Mouse (Mus musculus): ENCODE data around the gene Pkhd1.
"Not testable (repeated sequence)": the region's sequence is repeated elsewhere in the genome, so short reads cannot be mapped to it uniquely, and the experiment has no call there.

The Pkhd1 gene

DNA sequence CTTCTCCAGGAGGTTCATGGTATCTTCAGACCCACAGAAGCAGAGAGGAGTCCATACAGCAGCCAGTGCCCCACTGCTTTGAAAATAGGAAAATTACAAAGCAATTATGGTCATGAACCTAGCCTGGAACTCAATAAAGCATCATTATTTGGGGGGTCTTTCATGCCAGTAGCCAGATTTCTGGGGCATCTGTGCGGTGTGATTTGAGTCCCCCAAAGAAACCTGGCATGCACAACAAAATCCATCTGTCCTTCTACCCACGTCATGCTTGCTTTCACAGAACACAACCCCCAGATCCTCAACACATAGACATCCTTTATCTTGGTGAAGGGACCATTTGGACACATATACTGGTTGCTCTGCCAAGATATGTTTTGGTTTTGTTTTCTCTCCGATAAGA, 316.2 kb downstream of the Pkhd1 start:
- ATAC-seq (ENCODE audit: low TSS enrichment), result no peak

DNA sequence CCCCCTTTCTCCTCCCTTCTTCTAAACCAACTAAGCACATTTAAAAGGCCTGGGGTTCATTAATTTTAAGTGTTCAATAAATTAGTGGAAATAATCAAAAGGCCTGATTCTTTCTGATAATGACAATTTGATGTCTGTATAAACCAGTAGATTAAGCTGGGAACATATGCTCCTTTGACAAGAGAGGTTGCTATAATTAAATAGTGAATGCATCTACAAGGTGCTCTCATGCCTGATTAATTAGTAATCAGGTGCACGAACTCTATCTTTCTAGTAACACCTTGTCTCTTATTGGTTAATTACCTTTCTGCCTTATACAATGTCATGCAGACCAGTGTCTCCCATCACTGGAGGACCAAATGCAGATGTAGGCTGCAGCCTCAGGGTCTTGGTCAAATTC, 329.2 kb downstream of the Pkhd1 start:
- ATAC-seq (ENCODE audit: low TSS enrichment), result no peak

DNA sequence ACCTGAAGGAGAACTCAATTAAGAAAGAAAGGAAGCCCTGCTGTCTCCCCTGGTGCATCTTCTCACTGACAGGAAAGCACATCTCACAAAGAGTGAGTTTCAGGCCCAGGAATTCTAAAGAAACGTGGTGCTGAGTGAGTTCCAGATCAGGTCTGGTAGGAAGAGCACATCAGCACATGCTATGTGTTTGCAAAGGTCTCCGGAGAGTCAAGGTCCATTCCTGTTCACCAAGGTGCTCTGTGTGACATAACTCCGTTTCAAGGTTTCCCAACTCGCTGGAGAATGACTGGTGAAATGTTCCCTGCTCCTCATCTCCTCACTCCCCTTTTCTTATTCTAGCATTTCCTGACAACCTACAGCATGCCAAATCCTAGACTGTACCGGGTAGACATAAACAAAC, 357.5 kb downstream of the Pkhd1 start:
- no peak for ATAC-seq (ENCODE audit: low TSS enrichment)

DNA sequence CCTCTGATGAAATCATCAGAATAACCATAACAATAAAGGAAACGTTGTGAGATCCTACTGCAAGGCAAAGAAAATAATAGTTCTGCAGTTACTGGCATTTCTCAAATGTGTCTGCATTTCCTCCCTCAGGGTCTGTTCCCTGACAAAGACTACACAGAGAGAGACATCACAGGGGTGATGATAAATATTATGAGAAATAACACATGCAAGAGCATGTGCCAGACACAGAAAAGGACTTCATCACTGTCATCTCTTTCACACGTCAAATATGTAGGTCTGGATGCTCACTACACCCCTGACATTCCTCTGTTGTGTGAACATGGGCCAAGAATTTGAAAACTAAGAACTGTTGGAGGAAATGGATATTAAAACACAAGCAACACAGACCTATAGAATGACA, 369.7 kb downstream of the Pkhd1 start:
- no peak for ATAC-seq (ENCODE audit: low TSS enrichment)

DNA sequence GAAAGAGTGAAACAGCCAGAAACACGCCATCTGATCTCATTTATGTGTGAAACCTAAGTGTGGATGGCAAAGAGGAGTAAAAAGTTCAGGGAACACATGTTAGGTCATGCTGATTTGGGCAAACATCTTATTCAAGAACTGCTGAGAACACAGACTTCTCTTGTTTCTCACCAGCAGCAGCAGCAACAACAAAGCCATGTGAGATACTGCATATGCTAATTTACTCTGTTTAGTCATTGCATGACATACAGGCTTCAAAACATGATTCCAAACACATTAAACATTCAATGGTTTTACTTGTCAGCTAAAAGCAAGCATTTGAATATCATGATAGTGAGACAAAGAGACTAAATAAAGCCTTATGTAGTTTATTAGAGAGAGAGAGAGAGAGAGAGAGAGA, 401.2 kb downstream of the Pkhd1 start:
- ATAC-seq (ENCODE audit: low TSS enrichment), result no peak

DNA sequence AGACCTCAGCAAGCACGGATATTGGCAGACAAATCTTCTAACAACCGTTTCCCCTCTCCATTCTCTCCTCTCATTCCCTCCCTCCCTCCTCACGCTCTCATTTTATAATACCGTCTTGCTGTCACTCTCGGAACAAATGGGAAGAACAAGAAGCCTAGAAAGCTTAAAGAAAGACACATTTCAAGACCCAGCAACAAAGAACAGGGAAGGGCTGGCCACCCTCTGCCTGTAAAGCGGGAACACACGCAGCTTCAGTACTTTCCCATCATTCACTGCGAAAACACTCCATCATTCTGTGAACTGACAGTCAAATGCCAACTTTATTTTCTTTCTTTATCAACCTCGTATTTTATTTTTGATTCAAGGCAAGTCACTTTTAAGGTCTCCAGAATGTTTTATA, 427.4 kb downstream of the Pkhd1 start:
- no peak for ATAC-seq (ENCODE audit: low TSS enrichment)

DNA sequence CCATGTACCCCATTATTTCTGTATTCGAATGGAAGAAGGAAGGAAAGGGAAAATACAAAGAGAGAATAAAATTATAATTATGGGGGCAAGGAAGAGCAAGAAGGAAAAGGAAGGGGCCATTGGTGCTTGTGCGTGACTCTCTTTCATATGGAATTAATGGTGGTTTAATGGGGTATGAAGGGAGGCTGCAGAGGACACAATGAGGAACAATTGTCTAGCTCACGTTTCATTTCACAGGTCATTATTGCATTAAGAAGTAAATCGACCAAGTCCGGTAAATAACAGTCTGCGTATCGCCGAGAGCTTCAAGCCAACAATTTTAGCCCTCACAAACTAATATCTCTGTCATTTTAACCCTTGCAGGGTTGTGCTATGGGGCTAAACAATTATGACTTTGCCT, 437.7 kb downstream of the Pkhd1 start:
- ATAC-seq (ENCODE audit: low TSS enrichment), result no peak

DNA sequence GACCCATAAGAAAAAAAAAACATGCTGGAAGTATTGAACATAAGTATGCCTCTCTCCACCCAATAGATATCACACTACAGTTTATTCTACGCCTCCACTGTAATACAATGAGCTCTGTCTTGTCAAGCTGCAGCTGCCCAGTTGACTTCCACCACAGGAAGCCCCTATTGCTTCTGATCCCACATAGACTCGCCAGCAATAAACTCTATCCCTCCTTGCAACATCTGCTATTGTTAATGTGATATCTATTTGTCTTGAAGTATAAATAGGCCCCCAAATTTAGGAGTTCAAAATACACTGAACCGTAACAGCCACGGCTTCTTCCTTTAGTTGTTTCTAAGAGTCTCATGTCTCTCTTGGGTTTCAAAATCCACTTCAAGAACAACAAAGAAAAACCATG, 446.7 kb downstream of the Pkhd1 start:
- no peak for ATAC-seq (ENCODE audit: low TSS enrichment)

DNA sequence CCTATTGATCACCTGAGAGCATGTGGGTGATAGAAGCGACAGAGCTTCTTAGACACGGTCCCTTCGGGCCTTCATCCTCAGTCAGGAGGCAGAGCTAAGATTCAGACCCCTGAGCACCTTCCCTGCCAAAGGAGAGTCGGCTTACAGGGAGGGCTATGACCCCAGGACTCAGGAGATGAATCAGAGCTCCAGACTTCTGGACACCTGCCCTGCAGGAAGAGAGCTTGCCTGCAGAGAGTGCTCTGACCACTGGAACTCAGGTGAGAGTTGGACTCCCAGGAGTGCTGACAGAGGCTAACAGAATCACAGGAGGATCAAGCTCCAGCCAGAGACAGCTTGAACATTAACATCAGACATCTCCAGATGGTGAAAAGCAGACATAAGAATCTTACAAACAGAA, 467.2 kb downstream of the Pkhd1 start:
- ATAC-seq (ENCODE audit: low TSS enrichment), result not testable (repeated sequence)

DNA sequence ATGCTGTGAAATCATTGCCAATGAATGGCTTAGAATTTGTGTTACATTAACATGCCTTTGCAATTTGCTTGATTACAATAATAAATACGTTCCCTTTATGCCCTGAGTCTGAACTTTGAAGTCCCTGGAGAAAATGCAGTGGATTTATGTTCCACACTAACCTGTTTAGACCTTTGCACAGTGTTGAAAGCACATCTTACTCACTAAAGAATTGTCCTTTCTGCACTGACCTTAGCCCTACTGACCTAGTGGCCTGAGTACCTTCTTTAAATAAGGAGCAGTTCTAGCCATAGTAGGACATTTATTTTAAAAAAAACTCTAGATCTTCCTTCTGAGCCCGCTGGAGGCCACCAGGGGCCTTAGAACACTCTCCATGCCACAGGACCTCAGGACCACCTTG, 467.8 kb downstream of the Pkhd1 start:
- ATAC-seq (ENCODE audit: low TSS enrichment), result no peak

DNA sequence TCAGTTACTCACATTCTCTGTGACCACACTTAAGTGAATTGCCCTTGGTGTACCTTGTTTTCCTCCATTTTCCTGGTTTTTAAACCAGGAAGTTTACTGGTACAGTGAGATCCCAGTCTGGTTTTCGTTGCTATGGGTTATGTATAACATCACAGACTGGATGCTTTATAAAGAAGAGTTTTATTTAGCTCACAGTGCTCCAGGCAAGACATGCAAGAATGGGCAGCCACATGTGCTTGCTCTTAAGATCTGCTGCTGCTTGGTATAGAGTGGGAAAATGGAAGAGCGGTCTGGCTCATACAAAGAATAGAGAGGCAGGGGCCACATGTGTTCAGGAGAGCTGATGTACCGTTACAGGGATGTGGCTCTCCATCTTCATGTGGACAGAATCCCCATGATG, 481.7 kb downstream of the Pkhd1 start:
- peak; percentile 90 for ATAC-seq (ENCODE audit: low TSS enrichment)

DNA sequence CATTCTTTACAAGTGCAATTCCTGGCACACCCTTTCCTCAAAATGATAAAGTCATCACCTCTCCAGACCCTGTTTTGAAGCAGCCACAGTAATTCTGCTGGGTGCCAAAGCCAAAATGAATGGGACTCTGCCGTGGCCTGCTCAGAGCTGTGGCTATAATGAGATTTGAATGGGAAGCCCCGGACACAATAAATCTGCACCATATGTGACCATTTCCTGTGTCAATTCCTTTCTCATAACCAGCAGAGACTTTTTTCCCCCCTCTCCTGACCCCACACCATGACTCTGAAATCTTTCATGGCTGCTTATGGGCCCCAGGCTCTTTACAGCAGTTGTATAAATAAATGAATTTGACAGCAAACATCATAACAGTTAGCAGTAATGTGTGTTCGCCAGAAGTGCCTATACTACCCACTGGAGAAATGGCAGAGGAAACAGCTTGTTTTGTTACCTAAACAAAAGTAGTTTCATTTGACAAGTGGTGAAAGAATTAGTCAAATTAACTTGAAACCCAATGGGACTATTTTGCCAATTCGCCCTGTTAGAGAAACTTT, 482.7 kb downstream of the Pkhd1 start:
- no peak for ATAC-seq (ENCODE audit: low TSS enrichment)

DNA sequence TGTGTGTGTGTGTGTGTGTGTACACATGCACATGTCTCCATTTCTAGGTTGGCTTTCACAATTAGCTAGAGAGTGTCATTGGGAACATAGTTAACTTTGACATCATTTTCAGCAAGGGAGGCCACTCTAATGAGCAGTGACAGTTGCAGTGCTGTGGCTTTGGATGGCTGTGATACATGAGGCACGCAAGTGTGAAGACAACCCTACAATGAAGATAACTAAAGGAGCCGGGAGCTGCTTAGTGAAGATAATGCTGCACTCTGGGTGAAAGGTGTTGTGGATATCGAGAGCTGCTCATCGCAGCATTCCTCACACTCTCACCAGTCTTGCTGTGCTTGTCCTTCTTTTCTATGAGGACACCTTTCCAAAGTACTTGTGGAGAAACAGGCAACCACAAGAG, 484.2 kb downstream of the Pkhd1 start:
- ATAC-seq (ENCODE audit: low TSS enrichment), result no peak

DNA sequence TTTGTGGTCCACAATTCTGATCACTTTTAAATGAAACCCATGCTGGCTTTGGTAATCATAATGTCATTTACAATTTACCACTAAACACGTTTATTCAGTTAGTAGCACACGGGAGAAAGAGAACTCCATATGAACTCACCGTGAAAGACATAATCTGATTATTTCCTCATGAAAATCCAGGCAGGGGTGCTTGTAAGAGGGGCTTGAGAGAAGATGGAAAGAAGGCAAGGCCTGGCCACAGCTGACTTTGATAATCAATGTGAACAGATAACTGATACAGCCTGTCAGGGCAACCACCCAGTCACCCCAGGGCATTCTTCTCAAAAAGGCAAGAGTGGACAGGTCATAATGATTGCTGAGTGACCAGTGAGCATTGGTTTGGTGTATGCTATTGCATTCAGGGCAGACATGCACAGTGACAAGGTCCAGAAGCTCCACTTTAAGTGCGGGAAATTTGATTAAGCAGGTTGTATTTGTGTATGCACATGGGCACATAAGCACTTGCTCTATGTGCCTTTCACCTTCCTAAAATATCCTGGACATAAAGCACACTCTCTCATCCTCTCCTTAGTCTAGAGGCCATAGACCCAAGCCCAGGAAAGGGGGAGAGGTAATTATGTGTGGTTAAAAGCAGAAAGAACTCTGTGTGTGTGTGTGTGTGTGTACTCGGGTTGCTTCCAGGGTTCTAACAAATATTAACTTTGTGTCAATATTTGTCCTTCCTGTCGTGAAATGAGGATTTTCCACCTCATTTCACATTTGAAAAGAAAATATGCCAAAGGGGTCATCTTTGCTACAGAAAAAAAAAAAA, 485.9 kb downstream of the Pkhd1 start:
- no peak for ATAC-seq (ENCODE audit: low TSS enrichment)

DNA sequence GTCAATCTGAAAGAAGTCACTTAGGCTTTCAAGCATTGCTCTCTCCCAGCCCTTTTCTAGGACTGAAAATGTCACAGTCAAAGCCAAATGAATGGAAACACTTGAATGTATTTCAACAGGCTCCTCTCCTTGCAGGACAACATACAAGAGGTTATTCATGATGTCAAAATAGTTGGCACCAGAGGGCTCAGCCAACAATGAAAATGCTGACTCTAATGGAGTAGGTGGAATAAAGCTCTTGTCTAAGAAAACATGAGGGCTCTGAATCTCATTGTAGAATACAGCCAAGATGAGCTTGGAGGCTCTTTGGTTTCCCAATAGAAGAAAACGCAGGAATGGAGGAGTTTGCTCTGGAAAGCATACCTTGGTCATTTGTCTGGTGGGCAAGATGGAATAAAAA, 500.5 kb downstream of the Pkhd1 start:
- no peak for ATAC-seq (ENCODE audit: low TSS enrichment)

DNA sequence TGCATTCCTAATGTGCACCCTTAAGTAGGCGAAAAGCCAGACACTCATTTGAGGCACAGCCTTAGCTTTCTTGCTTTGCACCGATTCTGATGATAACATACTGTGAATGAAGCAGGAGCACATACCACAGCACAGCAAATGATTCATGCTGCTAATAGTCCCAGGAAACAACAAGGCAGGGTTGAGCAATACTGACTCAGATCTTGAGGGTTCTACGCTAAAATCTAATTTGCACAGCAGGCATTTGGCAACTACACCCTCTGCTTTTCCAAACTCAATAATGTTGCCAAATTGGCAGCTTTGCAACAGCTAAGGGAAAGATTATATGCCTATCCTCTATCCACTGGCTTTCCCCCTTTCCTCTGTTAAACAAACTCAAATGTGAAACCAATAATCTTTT, 548.1 kb downstream of the Pkhd1 start:
- peak; percentile 85 for ATAC-seq (ENCODE audit: low TSS enrichment)

DNA sequence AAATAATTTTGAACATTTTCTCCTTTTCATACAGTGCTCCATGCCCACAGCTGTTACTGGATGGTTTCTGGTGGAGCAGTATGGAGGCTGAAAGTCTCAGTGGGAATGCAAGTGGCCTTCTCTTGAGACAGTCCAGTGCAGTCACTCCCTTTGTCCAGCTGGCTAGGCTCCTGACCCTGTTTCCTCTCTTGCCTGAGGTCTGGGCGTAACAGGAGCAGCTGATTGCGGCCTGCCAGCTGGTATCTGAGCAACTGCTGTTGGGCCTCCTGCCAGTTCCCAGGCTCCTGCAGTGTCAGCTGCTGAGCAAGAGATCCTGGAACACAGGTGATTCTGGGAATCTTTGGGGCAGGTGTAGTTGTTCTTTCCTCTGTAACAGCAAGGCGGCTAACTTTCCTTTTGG, 559.6 kb downstream of the Pkhd1 start:
- ATAC-seq (ENCODE audit: low TSS enrichment), result 0 out of 2 replicates have a peak, but pooled peaks have one; percentile 50

DNA sequence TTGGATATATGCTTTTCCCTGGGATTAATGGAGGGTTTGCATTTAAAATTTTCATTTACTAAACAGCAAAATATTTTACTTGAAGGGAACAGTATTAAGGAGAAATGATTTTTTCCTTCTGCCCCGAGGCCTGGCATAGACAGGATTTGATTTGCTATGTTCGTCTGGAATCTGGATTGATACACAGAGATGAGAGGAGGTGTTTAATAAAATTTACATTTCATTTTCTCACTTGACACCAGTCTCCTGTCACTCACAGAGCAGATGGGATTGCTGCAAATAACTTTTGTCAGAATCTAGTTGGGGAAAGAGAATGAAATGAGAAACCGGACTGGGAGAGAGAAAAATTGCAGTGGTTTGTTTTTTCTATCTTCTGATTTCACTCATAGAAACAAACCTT, 578.5 kb downstream of the Pkhd1 start:
- ATAC-seq (ENCODE audit: low TSS enrichment), result no peak

DNA sequence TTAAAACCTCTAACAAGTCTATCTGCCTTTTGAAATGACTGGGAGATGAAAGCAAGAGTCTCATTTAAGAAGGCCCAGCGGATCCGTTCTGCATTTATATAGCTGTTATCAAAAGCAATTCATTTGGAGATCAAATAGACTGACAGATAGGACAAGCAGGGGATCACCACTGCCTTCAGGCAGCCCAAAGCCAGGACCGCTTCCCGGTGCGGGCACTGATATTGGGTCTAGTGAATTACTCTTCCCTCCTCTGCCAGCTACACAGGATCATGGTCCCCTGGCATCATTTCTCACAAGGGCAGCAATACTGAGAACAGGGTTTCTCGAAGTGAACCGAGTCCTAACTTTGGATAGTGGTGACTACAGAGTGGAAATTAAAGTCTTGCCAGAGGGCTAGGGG, 582.6 kb downstream of the Pkhd1 start:
- no peak for ATAC-seq (ENCODE audit: low TSS enrichment)

DNA sequence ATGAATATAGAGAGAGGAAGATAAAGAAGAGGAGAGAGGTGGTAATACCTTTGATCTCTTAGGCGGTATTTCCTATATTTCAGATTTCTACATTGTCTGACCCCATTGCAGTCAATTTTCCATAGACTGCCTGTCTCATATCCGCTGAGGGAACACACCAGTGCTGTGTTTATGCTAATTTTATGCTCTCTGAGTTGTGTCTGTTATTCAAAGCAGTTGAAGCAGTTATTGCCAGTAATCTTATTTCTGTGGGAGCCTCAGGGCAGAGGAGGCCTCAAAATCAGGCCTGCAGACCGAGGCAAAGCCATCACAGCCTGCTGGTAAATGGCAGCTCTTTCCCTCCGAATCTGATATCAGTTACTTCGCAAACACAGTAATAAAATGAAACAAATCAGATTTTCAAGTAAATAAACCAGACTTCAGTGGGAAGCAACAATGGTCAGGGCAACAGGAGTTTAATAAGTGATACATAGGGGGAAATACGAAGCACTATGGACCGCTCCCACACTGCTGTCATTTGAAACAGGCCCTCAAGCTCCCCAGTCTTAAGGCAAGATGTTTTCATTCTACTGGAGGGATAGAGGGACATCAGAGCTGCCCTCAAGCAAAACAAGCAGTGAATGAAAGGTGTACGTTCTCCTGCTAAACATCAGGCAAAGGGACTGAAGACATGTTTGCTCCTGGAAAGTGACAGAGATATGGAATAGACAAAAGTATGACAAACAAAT, 599.5 kb downstream of the Pkhd1 start:
- no peak for ATAC-seq (ENCODE audit: low TSS enrichment)

DNA sequence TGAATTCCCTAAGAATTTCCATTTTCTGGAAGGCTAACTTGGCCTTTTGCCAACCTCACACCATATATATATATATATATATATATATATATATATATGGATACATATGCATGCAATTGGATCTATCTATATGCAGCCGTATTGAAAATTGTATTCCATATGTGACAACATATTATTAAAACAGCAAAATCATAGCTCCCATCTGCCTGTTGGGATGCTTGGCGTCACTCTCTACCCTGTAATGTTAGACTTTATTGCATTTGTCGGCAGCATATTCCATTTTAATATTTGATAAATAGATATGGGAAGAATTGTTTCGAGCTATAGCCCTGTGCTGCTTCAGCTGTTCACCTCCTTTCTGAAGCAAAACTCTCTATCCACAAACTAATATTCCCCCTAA, 600.2 kb downstream of the Pkhd1 start:
- no peak for ATAC-seq (ENCODE audit: low TSS enrichment)

All from frontal cortex, adult (tissue).